Mouse (Mus musculus): ENCODE data around the gene Bbs10.

Gene Bbs10

DNA sequence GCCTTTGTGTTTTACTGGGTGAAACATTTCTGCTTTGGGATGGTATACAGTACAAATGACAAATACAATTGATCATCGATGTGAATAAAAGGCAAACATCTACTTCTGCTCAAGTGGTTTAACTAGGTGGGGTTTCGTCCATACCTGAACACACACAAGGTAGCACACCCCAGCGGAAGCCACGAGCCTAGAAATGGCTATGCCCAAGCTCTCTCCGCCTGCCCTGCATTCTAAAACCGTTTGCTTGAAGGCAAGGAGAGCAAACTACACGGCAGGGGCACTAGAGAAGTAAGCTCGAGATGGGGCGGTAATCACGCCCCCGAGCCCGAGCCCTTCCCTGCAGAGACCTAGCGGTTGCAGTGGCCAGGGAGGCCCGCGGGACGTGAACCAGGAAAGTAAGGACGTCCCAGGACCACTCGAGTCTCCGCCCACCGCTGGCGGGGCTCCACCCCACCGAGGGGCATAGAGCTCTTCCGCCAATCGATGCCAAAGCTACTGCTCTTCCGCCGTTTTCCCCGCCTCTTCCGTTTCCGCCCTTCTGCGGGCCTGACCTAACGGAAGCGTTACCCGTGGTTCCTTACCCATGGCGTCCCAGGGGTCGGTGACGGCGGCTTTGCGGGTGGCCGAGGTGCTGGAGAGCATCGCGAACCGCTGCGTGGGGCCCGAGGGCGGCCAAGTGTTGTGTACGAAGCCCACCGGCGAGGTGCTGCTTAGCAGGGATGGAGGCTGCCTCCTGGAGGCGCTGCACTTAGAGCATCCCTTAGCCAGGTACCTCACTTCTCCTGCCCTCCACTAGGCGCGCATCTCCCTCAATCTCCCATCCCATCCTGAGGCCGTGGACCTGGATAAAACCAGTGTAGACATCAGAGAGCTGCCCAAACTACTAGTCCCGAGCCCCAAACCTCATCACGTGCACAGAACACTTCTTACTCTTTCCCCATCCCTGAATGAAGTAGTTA lies at the start of gene Bbs10:
TSS of gene Bbs10 (plus strand) at position 540 of the 959 bp plus-strand sequence.
- in situ Hi-C loops (cut with MboI; ENCODE audit: unreplicated experiment in 2 of 2) = loop anchor here in 1 of 2 experiments (10.0 kb wide), 1 partner anchor 356 kb away; no protein-coding TSS in a partner anchor

- in situ Hi-C loops (cut with MboI; ENCODE audit: unreplicated experiment in 2 of 2) = loop anchor here in 1 of 2 experiments (25.0 kb wide), 1 partner anchor 463 kb away; no protein-coding TSS in a partner anchor
Measured at GRCm38 (mm10) chr10:111250192-111250591, 48.3 kb upstream of the Bbs10 start.

- in situ Hi-C loops (cut with MboI; ENCODE audit: unreplicated experiment in 2 of 2) = loop anchor here in 1 of 2 experiments (25.0 kb wide), 1 partner anchor 464 kb away; no protein-coding TSS in a partner anchor
Measured at GRCm38 (mm10) chr10:111251666-111252065, 46.8 kb upstream of the Bbs10 start.

GRCm38 (mm10) chr10:111255228-111255627 lies 43.3 kb upstream of the Bbs10 start:
- in situ Hi-C loops (cut with MboI; ENCODE audit: unreplicated experiment in 2 of 2) = loop anchor here in 1 of 2 experiments (25.0 kb wide), 1 partner anchor 468 kb away; no protein-coding TSS in a partner anchor

DNA sequence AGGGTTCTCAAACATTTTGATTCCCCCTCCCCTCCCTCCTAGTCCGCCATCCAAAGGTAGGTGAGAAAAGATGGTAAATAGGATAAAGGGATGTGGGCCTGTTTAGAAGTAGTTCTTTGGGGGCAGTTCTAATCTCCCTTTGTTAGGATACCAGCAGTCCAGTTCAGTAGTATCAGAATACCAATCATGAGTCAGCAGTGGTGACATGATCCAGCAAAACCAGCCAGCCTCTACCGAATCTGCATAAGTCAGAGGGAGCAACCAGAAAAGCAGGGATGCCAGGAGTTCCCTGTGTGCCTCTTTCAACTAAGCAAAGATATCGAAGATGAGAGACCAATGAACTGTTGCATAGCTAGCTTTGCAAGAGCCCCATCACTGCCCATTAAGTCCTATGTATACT lies 42.3 kb upstream of the Bbs10 start:
- in situ Hi-C loops (cut with MboI; ENCODE audit: unreplicated experiment in 2 of 2) = loop anchor here in 1 of 2 experiments (25.0 kb wide), 1 partner anchor 469 kb away; no protein-coding TSS in a partner anchor

DNA sequence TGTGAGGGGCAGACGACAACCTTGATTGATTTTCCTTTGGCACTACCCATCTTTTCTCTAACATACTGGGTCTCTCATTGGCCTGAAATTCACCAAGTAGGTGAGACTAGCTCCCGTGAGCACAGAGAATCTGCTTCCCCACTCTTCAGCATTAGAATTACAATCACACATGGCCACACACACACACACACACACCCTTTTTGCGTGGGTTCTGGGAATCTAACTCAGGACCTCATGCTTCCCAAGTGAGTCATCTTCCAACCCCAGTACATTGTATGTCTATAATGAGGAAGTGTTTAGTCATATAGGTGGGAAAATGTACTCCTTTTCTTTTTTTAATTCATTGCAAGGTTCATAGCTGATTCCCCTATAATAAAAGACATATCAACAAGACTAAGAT lies 41.1 kb upstream of the Bbs10 start:
- in situ Hi-C loops (cut with MboI; ENCODE audit: unreplicated experiment in 2 of 2) = loop anchor here in 1 of 2 experiments (25.0 kb wide), 1 partner anchor 470 kb away; no protein-coding TSS in a partner anchor

DNA sequence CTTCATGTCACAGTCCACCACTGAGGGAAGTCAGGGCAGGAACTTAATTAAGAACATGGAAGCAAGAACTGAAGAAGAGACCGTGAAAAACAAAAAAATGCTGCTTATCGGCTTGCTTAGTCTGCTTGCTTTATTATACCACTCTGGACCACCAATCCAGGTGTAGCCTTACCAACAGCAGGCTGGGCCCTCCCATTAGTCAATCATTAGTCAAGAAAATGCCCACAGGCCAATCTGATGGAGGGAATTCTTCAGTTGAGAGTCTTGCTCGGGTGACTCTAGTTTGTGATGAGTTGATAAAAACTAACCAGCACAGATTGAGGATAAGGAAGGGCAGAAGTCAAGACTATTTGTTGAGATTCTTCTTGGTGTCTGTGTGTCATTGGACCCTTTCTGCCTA lies 40.2 kb upstream of the Bbs10 start:
- in situ Hi-C loops (cut with MboI; ENCODE audit: unreplicated experiment in 2 of 2) = loop anchor here in 1 of 2 experiments (25.0 kb wide), 1 partner anchor 471 kb away; no protein-coding TSS in a partner anchor

DNA sequence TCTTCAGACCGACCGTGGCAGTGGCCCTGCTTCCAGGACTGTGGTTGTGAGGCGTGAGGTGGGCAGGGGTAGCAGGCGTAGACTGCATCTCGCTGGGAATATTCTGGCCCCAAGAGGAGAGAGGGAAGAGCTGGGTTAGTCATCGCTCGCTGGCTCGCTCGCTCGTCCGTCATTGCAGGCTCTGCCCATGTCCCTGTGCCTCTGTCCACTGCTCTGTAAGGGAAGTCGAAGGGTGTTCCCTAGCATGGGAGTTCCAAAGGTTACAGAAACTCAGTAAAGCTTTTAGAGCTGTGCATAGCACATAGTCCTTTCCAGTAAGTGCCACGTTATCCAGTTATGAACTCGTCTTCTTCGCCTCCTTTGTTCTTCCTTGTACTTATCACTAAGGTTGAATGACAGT lies 26.8 kb upstream of the Bbs10 start:
- in situ Hi-C loops (cut with MboI; ENCODE audit: unreplicated experiment in 2 of 2) = loop anchor here in 1 of 2 experiments (25.0 kb wide), 1 partner anchor 484 kb away; no protein-coding TSS in a partner anchor

- in situ Hi-C loops (cut with MboI; ENCODE audit: unreplicated experiment in 2 of 2) = loop anchor here in 1 of 2 experiments (25.0 kb wide), 1 partner anchor 486 kb away; no protein-coding TSS in a partner anchor
Measured at GRCm38 (mm10) chr10:111272905-111273304, 25.6 kb upstream of the Bbs10 start.

DNA sequence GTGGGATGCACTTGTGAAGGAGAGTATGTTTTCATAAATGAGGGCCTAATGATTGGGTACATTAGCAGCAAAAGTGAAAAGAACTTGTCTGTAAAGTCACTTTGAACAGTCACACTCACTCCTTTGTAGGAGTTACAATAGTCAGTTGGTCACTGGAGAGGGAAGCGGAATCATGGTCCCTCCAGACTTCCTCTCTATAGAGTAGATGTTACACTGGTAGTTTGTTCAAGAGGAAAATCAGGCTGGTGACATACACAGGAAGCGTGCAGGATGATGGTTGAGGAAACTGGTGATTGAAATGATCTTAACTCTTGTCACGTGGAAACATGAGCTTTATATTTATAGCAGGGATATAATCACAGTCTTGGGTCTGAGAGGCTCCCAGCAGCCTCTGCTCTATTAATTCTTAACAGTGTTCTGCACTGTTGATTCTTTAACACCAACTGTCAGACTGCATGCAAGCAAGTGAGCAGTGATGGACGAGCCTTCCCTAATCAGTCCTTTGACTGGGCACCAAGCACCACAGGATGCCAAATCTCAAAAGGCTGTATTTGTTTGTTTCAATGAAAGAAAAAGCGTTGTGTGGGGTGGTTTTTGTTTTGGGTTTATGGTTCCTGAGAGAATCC lies 24.9 kb upstream of the Bbs10 start:
- in situ Hi-C loops (cut with MboI; ENCODE audit: unreplicated experiment in 2 of 2) = loop anchor here in 1 of 2 experiments (25.0 kb wide), 1 partner anchor 486 kb away; no protein-coding TSS in a partner anchor

GRCm38 (mm10) chr10:111275822-111276221 lies 22.7 kb upstream of the Bbs10 start:
- in situ Hi-C loops (cut with MboI; ENCODE audit: unreplicated experiment in 2 of 2) = loop anchor here (5.0 kb wide), 1 partner anchor 169 kb away; no protein-coding TSS in a partner anchor

GRCm38 (mm10) chr10:111297631-111298030 lies 848 bp upstream of the Bbs10 start:
- in situ Hi-C loops (cut with MboI; ENCODE audit: unreplicated experiment in 2 of 2) = loop anchor here in 1 of 2 experiments (10.0 kb wide), 1 partner anchor 357 kb away; no protein-coding TSS in a partner anchor

- in situ Hi-C loops (cut with MboI; ENCODE audit: unreplicated experiment in 2 of 2) = loop anchor here in 1 of 2 experiments (10.0 kb wide), 1 partner anchor 355 kb away; no protein-coding TSS in a partner anchor
Measured at GRCm38 (mm10) chr10:111299591-111299990, 1.1 kb downstream of the Bbs10 start.

DNA sequence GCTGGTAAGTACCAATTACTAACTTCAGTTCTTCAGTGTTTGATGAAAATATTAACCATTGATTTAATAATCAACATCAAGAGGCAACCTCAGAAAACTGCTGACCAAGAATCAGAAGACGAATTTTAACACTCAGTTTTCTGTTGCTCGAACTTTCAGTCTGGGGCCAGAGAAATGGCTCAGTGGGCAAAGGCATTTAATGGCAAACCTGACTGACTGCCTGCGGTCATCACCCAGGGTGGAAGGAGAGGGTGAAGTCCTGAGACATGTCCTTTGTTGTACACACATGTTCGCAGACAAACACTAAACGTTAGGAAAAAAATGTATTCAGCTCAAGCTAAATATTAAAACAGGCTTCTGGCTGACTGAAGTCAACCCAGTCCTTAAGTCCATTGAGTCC lies 2.6 kb downstream of the Bbs10 start:
- in situ Hi-C loops (cut with MboI; ENCODE audit: unreplicated experiment in 2 of 2) = loop anchor here (5.0 to 25.0 kb wide), 6 partner anchors 186 to 811 kb away; partner anchors contain the start of gene Krr1 (in 1 of the 2)

DNA sequence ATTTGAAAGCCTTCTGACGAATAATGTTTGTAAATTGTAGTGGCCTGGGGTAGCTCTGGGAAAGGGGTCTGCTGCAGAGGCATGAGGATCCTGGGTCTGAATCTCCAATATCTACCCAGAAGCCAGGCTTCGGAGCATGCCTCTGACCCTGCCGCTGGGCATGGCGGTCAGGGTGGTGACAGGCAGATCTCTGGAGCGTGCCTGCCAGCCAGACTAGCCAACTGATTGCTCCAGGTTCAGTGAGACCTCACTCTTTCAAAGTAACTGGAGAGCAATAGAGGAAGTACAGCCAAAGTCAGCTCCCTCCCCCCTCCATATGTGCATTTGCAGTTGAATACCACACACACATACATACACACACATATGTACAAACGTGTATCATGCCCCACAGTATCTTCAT lies 4.0 kb downstream of the Bbs10 start:
- in situ Hi-C loops (cut with MboI; ENCODE audit: unreplicated experiment in 2 of 2) = loop anchor here (5.0 to 25.0 kb wide), 6 partner anchors 185 to 810 kb away; partner anchors contain the start of gene Krr1 (in 1 of the 2)

GRCm38 (mm10) chr10:111308850-111309501 lies 10.5 kb downstream of the Bbs10 start:
- in situ Hi-C loops (cut with MboI; ENCODE audit: unreplicated experiment in 2 of 2) = loop anchor here (10.0 to 25.0 kb wide), 3 partner anchors 653 to 803 kb away; partner anchors contain the start of gene Krr1 (in 1 of the 2)

DNA sequence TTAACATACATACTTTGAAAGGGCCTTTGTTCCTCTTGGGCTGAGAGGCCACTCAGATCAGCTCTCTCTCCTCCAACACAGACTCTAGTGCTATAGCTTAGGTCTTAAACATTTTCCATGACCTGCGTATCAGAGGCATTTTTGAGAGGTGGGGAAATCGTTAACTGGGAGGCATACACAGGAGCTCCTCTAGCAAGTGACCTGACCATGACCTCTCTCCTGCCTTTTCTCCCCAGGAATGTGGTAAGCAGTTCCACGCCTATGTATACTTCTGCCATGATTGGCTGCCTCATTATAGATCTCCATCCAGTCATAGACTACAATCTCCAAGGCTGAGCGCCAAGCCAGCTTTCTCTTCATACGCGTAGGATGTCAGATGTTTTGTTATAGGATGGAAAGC lies 14.8 kb downstream of the Bbs10 start:
- in situ Hi-C loops (cut with MboI; ENCODE audit: unreplicated experiment in 2 of 2) = loop anchor here in 1 of 2 experiments (25.0 kb wide), 2 partner anchors 649 to 799 kb away; partner anchors contain the start of gene Krr1

GRCm38 (mm10) chr10:111314636-111315395 lies 16.3 kb downstream of the Bbs10 start:
- in situ Hi-C loops (cut with MboI; ENCODE audit: unreplicated experiment in 2 of 2) = loop anchor here in 1 of 2 experiments (25.0 kb wide), 2 partner anchors 647 to 797 kb away; partner anchors contain the start of gene Krr1

DNA sequence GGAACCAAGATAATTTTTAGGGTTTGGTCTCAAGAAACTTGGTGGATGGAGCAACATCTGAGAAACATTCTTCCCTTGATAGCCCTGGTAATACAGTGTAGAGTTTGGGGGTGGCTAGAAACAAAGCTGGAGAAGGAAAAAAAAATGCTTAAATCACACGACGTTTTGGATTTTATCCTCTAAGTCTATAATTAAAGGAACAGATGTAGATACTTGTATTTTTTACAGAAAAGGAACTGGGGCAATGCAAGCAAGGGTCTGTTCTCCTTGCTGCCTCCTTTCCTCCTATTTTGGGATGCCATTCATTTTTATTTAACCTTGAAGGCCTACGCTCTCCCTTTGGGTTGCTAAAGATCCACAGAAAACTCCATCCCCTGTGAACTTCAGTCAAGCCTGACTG lies 17.5 kb downstream of the Bbs10 start:
- in situ Hi-C loops (cut with MboI; ENCODE audit: unreplicated experiment in 2 of 2) = loop anchor here in 1 of 2 experiments (25.0 kb wide), 2 partner anchors 646 to 796 kb away; partner anchors contain the start of gene Krr1
